In the genomic region with DNA sequence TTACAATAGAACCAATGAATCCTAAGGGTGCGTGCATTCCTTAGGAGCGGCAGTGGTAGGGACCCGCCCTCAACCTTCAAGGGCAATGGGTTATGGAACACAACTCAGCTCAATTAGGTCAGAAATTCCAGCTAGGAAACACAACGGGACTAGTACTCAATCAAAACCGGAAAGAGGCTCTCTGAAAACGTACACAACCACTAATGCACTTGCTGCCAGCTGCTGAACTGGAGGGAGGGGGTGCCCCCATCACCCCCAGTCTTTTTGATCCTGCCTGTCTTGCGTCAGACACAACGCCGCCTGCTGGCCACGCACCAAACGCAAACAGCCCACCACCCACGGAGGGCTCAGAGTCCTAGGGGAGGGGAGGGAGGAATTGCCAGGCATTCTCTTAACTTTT, we compare ENCODE assay signal across 8 mouse cellular contexts. TPM values are rescaled to one million over a fixed set of nuclear protein-coding genes. Genes with fewer than 3 reads are reported as not detected.
DNase-seq lines count a peak whose midpoint lies in the region; ATAC-seq and TF ChIP-seq lines count a peak whose summit lies in the region.

No protein-coding gene starts in this region.

- WGBS in forebrain, embryonic 14.5 days, result under 1% methylated on average over 12 of the region's 12 CpGs
- WGBS in lung, adult 2 months, result 1% methylated on average over 12 of the region's 12 CpGs

- H3K4me2 ChIP-seq in forebrain, embryonic 14.5 days (ENCODE audit: low read length), result peak overlapping the region; percentile 90

- H3K4me1 ChIP-seq in forebrain, embryonic 14.5 days (ENCODE audit: control insufficient read depth, insufficient read depth, low read length), result peaks cover 6% of the 10 kb centered on the region; the same call in 1 of the 2 replicates
- peaks cover 21% of the 10 kb centered on the region for H3K4me1 ChIP-seq in lung, adult 2 months (ENCODE audit: control insufficient read depth, insufficient read depth, low read length)

- no peak for TF ChIP-seq POLR2A in lung, adult 2 months (IDR thresholded peaks at IDR 0.05; ENCODE audit: borderline replicate concordance, extremely low read depth, low read depth, low read length)

- H3K9ac ChIP-seq in forebrain, embryonic 14.5 days (ENCODE audit: low read length), result peak overlapping the region; percentile 98

- H3K27ac ChIP-seq in forebrain, embryonic 14.5 days (ENCODE audit: low read depth, low read length), result peak overlapping the region; percentile 99

- peak; percentile 22 for ATAC-seq in forebrain, embryonic 14.5 days

- TF ChIP-seq CTCF in lung, adult 2 months (IDR thresholded peaks at IDR 0.05; ENCODE audit: insufficient read depth, low read length), result peak; percentile 55

- no peaks in the 10 kb centered on the region for H3K9me3 ChIP-seq in forebrain, embryonic 14.5 days (replicated peaks; ENCODE audit: control insufficient read depth, low read length)

- intact Hi-C loops in heart, postnatal 14 days (cut with DNase I), result no loop called here

- H3K36me3 ChIP-seq in forebrain, embryonic 14.5 days (ENCODE audit: control insufficient read depth, insufficient read depth, low read length), result peaks cover 47% of the 10 kb centered on the region

- peak overlapping the region; percentile 90 for H3K4me3 ChIP-seq in forebrain, embryonic 14.5 days (ENCODE audit: low read depth, low read length)
- H3K4me3 ChIP-seq in lung, adult 2 months (replicated peaks; ENCODE audit: extremely low read depth, low read depth, low read length), result peak overlapping the region; percentile 52

- DNase-seq in ES-CJ7 (ENCODE audit: low read depth, low spot score) (peak; percentile 92), adipocyte (ENCODE audit: low spot score) (no peak)
- peak; percentile 72 for DNase-seq in brain, embryonic 18.5 days (ENCODE audit: low read depth, low spot score)
- peak; percentile 92 for DNase-seq in forebrain, embryonic 14.5 days (ENCODE audit: low spot score)
- DNase-seq in heart, postnatal 14 days, result peak; percentile 58 to 67
- DNase-seq in layer of hippocampus, adult 18-20 months (ENCODE audit: low spot score in 2 of 2), result peak; percentile 58 to 68
- DNase-seq in lung, adult 2 months, result peak; percentile 45
- peak; percentile 49 for DNase-seq in ovary, postnatal 14 days (ENCODE audit: low spot score)

- no peaks in the 10 kb centered on the region for H3K27me3 ChIP-seq in forebrain, embryonic 14.5 days (replicated peaks; ENCODE audit: control insufficient read depth, insufficient read depth, low read length)

RNA-seq across cellular contexts. Expression of gene Mycn, which starts 2.9 kb away (rescaled TPM):
- 103 and 132 TPM in 2 replicates for polyA plus RNA-seq in forebrain, embryonic 14.5 days (2014; fragmentation: Nextera tagmentation; extraction: Ambion mirVana)
- total RNA-seq in heart, postnatal 14 days (2021), result 1 to 10 TPM; 3.5 to 7.6 TPM
- 1 to 10 TPM; 7.7 to 9.0 TPM for total RNA-seq in layer of hippocampus, adult 18-20 months (2021)
- polyA plus RNA-seq in lung, adult 2 months (2012; rRNA removed), result 2.2 and 2.6 TPM in 2 replicates
